Mouse (Mus musculus): ENCODE measurements at regions not wholly inside any gene's neighbourhood (a gene's known extent, or its start where the extent isn't known, plus 50 kb on each side); places are given as distances from the start of the nearest gene placed in this dataset.

DNA sequence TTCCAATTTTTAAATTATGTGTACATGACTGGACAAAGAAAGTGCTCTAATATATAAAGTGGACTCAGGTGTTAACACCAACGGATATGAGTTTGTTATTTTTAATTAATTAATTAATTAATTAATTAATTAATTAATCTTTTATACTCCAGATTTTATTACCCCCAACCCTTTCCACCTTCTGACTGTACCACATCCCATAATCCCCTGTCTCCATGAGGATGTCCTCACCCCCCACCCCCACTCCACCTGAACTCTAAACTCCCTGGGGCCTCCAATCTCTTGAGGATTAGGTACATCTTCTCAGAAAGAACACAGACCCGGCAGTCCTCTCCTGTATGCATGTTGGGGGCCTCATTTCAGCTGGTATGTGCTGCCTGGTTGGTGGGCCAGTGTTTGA, 182.8 kb downstream of the Rassf9 start:
- DNase-seq (ENCODE audit: low read depth): no peak

DNA sequence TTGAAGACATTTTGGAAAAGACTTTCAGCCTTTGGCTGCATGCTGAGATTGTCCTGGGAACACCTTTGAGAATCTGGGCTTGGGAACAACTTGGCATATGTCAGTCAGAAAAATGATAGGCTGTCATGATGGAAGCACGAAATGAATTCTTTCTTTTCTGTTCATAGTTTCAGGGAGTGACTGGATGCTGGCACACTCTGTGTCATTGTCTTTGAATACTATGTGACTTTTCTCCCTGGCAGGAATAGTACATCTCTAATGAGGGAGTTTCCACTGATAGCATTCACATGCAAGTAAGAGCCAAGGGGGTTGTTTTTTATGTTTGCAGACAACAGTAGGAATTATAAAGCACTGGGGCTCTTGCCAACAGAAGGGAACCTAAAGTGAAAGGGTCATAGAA, 177.9 kb downstream of the Rassf9 start:
- DNase-seq (ENCODE audit: low read depth): no peak

- no peak for DNase-seq (ENCODE audit: low read depth)
These were observed 174.8 kb downstream of the Rassf9 start for GRCm38 (mm10) chr10:102686667-102687397.

- no peak for DNase-seq (ENCODE audit: low read depth)
These were observed 173.9 kb downstream of the Rassf9 start for GRCm38 (mm10) chr10:102685833-102686434.

DNA sequence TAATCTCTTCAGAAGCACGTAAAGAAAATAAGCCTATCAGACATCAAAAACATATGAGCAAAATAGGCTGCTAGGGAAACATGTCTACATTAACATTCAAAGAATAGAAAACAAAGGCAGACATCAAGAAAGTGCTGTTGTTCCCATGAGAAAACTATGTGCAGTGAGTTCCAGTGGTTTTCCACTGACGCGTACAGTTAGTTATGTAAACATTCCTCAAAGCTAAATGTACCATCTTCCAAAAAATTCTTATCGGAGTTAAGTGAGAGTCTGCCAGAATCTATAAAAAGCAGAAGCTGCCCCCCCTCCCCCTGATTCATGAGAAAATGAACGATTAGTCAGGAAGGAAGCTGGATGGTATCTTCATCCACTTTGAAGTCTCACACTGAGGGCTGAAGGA, 155.3 kb downstream of the Rassf9 start:
- DNase-seq (ENCODE audit: low read depth): no peak

DNA sequence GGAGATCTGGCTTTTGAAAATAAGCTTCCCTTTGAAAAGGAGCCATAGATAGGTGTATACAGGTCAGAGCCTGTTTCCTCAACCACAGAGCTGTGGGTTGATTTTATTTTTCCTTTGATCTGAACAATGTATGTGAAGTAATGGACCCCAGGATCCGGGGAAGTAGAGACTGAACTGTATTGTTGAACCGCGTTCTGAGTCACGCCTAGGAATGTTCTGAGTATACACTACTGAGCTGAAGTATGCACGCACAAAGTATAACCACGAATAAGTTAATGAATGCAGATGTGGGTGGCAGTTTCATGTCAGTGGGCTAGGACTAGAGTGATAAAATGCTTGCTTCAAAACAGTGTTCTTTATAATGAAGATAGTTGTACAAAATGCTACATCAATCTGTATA, 147.7 kb downstream of the Rassf9 start:
- no peak for DNase-seq (ENCODE audit: low read depth)

GRCm38 (mm10) chr10:102636507-102636906, 124.5 kb downstream of the Rassf9 start:
- no peak for DNase-seq (ENCODE audit: low read depth)

GRCm38 (mm10) chr10:102633438-102633837, 121.4 kb downstream of the Rassf9 start:
- no peak for DNase-seq (ENCODE audit: low read depth)

GRCm38 (mm10) chr10:102628609-102629008, 116.6 kb downstream of the Rassf9 start:
- no peak for DNase-seq (ENCODE audit: low read depth)

DNA sequence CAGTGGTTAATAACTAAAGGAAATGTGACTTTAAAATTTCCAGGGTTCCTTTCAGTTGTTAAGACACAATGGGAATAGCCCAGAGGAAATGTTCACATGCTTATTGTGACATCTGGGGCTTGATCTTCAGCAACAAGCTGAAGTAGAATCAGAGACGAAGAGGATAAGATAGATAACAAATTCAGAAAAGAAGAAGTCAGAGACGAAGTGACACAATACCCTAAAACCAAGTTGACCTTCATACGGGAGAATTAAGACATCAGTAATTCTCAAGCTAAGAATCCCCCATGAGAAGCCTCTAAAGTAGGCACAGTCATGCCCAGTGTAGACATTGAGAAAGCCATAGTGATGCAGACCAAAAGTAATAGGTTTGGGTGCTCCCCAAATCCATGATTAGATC, 111.9 kb downstream of the Rassf9 start:
- no peak for DNase-seq (ENCODE audit: low read depth)

GRCm38 (mm10) chr10:102622583-102623008, 110.6 kb downstream of the Rassf9 start:
- no peak for DNase-seq (ENCODE audit: low read depth)

DNA sequence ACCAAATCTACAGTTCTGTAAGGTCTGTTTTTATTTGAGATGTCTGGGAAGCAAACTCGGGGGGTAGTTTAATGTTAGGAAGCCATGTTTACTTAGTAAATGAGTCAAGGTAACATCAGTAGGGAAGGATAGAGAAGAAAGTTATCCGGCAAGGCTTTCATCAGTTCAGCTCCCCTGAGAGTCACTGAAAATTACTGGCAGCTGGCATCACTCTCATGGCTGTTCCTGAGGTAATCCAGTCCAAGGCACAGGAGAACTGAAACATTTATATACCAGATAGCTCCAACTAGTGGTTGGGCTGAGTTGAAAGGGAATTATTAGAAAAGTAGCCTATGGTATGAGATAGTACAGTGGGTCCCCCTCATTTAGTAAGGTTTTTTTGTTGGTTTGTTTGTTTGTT, 106.7 kb downstream of the Rassf9 start:
- no peak for DNase-seq (ENCODE audit: low read depth)

GRCm38 (mm10) chr10:102615962-102616595, 104.1 kb downstream of the Rassf9 start:
- DNase-seq (ENCODE audit: low read depth): no peak

Measured in c-Kit-positive CD71-positive TER-119-negative erythroid progenitor cells, embryonic 14.5 days (primary cell).